Mouse (Mus musculus) liver, embryonic 14.5 days (tissue): ENCODE results near the gene Rexo4. TPM values are rescaled to one million over a fixed set of nuclear protein-coding genes. Genes with fewer than 3 reads are reported as not detected.
A peak's percentile ranks its signal among the peaks of the same experiment; 100 is the strongest.

Source experiments
- ATAC-seq: fragments of 200-750 bp; cut with Nextera tagmentation; 2 replicates; pipeline ENCODE4 v1.8.0; 2017; ENCODE audit warnings: moderate number of reproducible peaks, mild to moderate bottlenecking, moderate library complexity; ENCODE audit not compliant: insufficient read depth
- DNase-seq, 3 experiments: peaks; one replicate each; pipeline ENCODE4 v3.0.0-alpha.2; 2012 to 2013; ENCODE audit warnings: low read depth in 3 of 3, low spot score in 3 of 3
- H3K27ac ChIP-seq: fragments of 300-500 bp; sonication (generic); 2 replicates; pipeline ENCODE4 v1.5.1; 2014; ENCODE audit warnings: moderate library complexity, mild to moderate bottlenecking, control low read depth, inconsistent platforms
- H3K27me3 ChIP-seq: fragments of 300-500 bp; sonication (generic); 2 replicates; pipeline ENCODE4 v1.6.1; 2014; ENCODE audit warnings: mild to moderate bottlenecking, low read length, moderate library complexity; ENCODE audit not compliant: control insufficient read depth, insufficient read depth
- H3K36me3 ChIP-seq: fragments of 300-500 bp; sonication (generic); replicated peaks from 2 replicates; pipeline ENCODE4 v1.6.1; 2014; ENCODE audit warnings: low read depth; ENCODE audit not compliant: control insufficient read depth, insufficient read depth
- H3K4me1 ChIP-seq, 2 experiments: fragments of 200-500 bp in 1 of 2; fragments of 300-500 bp in 1 of 2; sonication (generic) in 1 of 2; replicated peaks; 2 replicates each; pipeline ENCODE4 v1.6.1; 2012 to 2014; ENCODE audit warnings: antibody characterized with exemption in 1 of 2, inconsistent platforms in 1 of 2, low read length in 1 of 2; ENCODE audit not compliant: control insufficient read depth in 2 of 2, insufficient read depth in 2 of 2
- H3K4me2 ChIP-seq: fragments of 300-500 bp; sonication (generic); 2 replicates; pipeline ENCODE4 v1.6.1; 2014; ENCODE audit warnings: low read depth, mild to moderate bottlenecking, control low read depth, moderate library complexity
- H3K4me3 ChIP-seq, 2 experiments: fragments of 200-500 bp in 1 of 2; fragments of 300-500 bp in 1 of 2; sonication (generic) in 1 of 2; 2 replicates each; pipeline ENCODE4 v1.5.1; 2012 to 2014; ENCODE audit warnings: low read depth in 2 of 2, low read length in 2 of 2, mild to moderate bottlenecking in 2 of 2, control low read depth in 1 of 2, inconsistent platforms in 1 of 2, moderate library complexity in 1 of 2; ENCODE audit not compliant: insufficient read depth in 1 of 2
- H3K9ac ChIP-seq: fragments of 300-500 bp; sonication (generic); replicated peaks from 2 replicates; pipeline ENCODE4 v1.6.1; 2014; ENCODE audit warnings: mild to moderate bottlenecking, control low read depth, moderate library complexity
- H3K9me3 ChIP-seq: fragments of 300-500 bp; sonication (generic); 2 replicates; pipeline ENCODE4 v1.6.1; 2016; ENCODE audit warnings: low read length, mixed read lengths; ENCODE audit not compliant: control insufficient read depth
- CTCF ChIP-seq: IDR thresholded peaks from 2 replicates; pipeline ENCODE4 v1.5.1; 2016; ENCODE audit warnings: antibody characterized with exemption, low read depth, control low read depth
- EP300 ChIP-seq: IDR thresholded peaks from 2 replicates; pipeline ENCODE4 v1.6.1; 2016; ENCODE audit warnings: antibody characterized with exemption, low read depth
- WGBS: fragments of 180-500 bp; shearing (Covaris S2); extraction: QIAGEN DNeasy Blood & Tissue Kit; methylation state at CpG from one replicate; pipeline ENCODE4 v1.1.7; 2014; ENCODE audit not compliant: insufficient replicate concordance; 5-methylcytosine and 5-hydroxymethylcytosine counted together
- polyA plus RNA-seq, 2 experiments: library from polyadenylated mRNA; depleted of rRNA in 1 of 2; stranded (reverse) in 1 of 2; unstranded in 1 of 2; fragments of >200 nt; fragmentation: Nextera tagmentation in 1 of 2; extraction: Ambion mirVana in 1 of 2; gene quantifications; 2 replicates each; pipeline versions ENCODE4 v1.2.1 to v1.2.3; 2012 to 2014

Rexo4 gene
- polyA plus RNA-seq, 2 experiments: 18.0 to 18.6 TPM

- H3K27ac ChIP-seq: no peak overlapping the region
- H3K4me3 ChIP-seq: no peak overlapping the region
- H3K4me1 ChIP-seq: no peaks in the 10 kb centered on the region
- ATAC-seq (no peak), DNase-seq (no peak)
- H3K9me3 ChIP-seq: no peaks in the 10 kb centered on the region
- H3K36me3 ChIP-seq: peaks cover 32% of the 10 kb centered on the region
- H3K9ac ChIP-seq: no peak overlapping the region
- WGBS: 81% methylated on average over 8 of the region's 8 CpGs
- no peaks in the 10 kb centered on the region for H3K27me3 ChIP-seq
- TF ChIP-seq CTCF: no peak
- TF ChIP-seq EP300: no peak
- no peak overlapping the region for H3K4me2 ChIP-seq
Observed at GRCm38 (mm10) chr2:26951346-26951905, 12.8 kb downstream of the Rexo4 start.

GRCm38 (mm10) chr2:26950411-26950810, 13.8 kb downstream of the Rexo4 start:
- TF ChIP-seq EP300 (no peak), CTCF (no peak)
- 61% methylated on average over 2 of the region's 2 CpGs for WGBS
- no peaks in the 10 kb centered on the region for H3K4me1 ChIP-seq
- H3K9ac ChIP-seq: no peak overlapping the region
- H3K4me3 ChIP-seq: no peak overlapping the region
- DNase-seq (no peak), ATAC-seq (no peak)
- H3K9me3 ChIP-seq: no peaks in the 10 kb centered on the region
- H3K36me3 ChIP-seq: peaks cover 21% of the 10 kb centered on the region
- no peak overlapping the region for H3K27ac ChIP-seq
- H3K4me2 ChIP-seq: no peak overlapping the region
- no peaks in the 10 kb centered on the region for H3K27me3 ChIP-seq

- H3K4me1 ChIP-seq: no peaks in the 10 kb centered on the region
- TF ChIP-seq EP300 (no peak), CTCF (no peak)
- H3K4me3 ChIP-seq: no peak overlapping the region
- no peaks in the 10 kb centered on the region for H3K27me3 ChIP-seq
- no peaks in the 10 kb centered on the region for H3K9me3 ChIP-seq
- no peak overlapping the region for H3K4me2 ChIP-seq
- DNase-seq: no peak
- H3K9ac ChIP-seq: no peak overlapping the region
- no peak for ATAC-seq
- H3K27ac ChIP-seq: no peak overlapping the region
- no peaks in the 10 kb centered on the region for H3K36me3 ChIP-seq
- WGBS: 34% methylated on average over 3 of the region's 3 CpGs
Observed at GRCm38 (mm10) chr2:26943253-26943652, 20.9 kb downstream of the Rexo4 start.

- no peak overlapping the region for H3K4me2 ChIP-seq
- no peak overlapping the region for H3K27ac ChIP-seq
- no peak for DNase-seq
- H3K4me1 ChIP-seq: no peaks in the 10 kb centered on the region
- no peak overlapping the region for H3K9ac ChIP-seq
- no peak for TF ChIP-seq EP300
- TF ChIP-seq CTCF: peak; percentile 46
- H3K9me3 ChIP-seq: no peaks in the 10 kb centered on the region
- no peak for ATAC-seq
- H3K36me3 ChIP-seq: no peaks in the 10 kb centered on the region
- 18% methylated on average over 5 of the region's 5 CpGs for WGBS
- H3K4me3 ChIP-seq: no peak overlapping the region
- H3K27me3 ChIP-seq: no peaks in the 10 kb centered on the region
Observed at GRCm38 (mm10) chr2:26941539-26941938, 22.6 kb downstream of the Rexo4 start.

GRCm38 (mm10) chr2:26936425-26936824, 27.8 kb downstream of the Rexo4 start:
- H3K36me3 ChIP-seq: no peaks in the 10 kb centered on the region; the same call in 1 of the 2 replicates
- TF ChIP-seq EP300: no peak
- peaks cover 5 to 13% of the 10 kb centered on the region in 2 experiments for H3K4me1 ChIP-seq
- WGBS: 12% methylated on average over 1 of the region's 1 CpGs
- no peak overlapping the region for H3K9ac ChIP-seq
- H3K9me3 ChIP-seq: no peaks in the 10 kb centered on the region
- DNase-seq (no peak), ATAC-seq (no peak)
- no peaks in the 10 kb centered on the region for H3K27me3 ChIP-seq
- H3K27ac ChIP-seq: no peak overlapping the region
- no peak overlapping the region for H3K4me2 ChIP-seq
- no peak overlapping the region for H3K4me3 ChIP-seq
